Mouse (Mus musculus) mature B cell (primary cell): Measurements from ENCODE around the gene Hydin.
"Not testable (repeated sequence)": the region's sequence is repeated elsewhere in the genome, so short reads cannot be mapped to it uniquely, and the experiment has no call there.

Experiments
- in situ Hi-C: fragments of 300-500 bp; cut with MboI; formaldehyde crosslinking; loops from 2 replicates; pipeline ENCODE4 v1.14.3; 2019

Hydin gene

DNA sequence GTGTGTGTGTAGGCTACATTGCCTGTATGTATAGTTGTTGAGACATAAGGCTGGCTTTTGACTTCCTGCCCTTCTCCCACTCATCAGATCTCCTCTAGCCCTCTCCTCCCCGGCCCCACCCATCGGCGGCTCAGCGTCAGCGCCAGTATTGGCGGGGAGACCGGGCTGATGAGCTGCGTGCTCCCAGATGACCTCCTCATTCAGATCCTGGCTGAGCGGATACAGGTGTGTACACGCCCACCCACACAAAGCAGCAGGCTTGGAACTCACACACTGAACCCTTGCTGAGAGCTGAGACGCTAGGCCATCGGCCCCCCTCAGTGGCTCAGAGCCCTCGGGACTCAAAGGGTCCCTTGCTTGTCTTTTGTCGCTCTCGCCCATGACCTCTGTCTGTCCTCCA, 256.2 kb downstream of the Hydin start:
- in situ Hi-C loops = no loop called here

DNA sequence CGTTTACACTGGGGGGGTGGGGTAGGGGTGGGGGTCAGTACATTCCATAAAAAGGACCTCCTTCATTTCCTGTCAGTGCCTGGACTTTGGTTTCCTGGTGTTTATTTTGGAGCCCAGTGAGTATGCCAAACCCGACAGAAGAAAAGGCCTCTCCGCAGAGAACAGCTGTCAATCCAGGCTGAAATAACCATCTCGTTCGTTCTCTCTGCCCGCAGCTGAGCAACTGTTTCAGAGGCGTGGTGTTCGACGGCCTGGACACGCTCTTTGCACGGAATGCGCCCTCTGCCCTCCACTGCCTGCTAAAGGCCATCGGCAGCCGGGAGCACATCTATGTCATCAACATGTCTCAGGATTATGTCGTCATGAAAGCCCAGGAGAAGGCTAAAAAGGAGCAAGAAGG, 258.5 kb downstream of the Hydin start:
- in situ Hi-C loops = no loop called here

DNA sequence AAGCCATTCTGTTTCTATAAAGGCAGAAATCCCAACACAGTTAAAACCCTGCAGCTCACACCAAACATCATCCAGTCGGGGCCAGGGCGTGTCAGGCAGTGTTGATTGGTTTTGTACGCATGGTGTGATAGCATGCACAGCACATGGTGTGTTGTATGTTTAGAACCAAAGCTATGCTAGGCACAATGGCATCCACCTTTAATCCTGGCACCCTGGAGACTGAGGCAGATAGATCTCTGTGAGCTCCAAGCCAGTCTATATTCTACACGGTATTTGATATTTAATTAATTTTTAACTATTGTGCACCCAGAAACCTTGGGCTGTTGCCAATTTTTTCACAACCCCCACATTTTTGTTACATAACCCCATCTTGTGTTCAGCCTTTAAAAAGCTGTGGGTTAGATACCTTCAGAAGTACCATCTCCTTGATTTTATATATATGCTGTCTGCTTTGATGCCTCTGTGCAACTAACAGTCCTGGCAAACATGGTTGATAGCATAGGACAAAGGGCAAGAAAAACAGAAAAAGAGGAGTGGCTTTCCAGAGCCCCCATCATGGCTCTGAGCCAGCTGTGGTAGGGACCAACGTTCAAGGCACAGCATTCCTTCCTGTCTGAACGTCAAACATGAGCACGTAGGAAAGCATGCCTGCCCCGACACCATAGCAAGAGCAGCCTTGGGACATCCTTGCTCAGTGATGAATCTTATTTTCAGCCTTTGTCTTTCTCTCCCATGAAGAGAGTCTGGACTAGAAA, 263.4 kb downstream of the Hydin start:
- in situ Hi-C loops = no loop called here

DNA sequence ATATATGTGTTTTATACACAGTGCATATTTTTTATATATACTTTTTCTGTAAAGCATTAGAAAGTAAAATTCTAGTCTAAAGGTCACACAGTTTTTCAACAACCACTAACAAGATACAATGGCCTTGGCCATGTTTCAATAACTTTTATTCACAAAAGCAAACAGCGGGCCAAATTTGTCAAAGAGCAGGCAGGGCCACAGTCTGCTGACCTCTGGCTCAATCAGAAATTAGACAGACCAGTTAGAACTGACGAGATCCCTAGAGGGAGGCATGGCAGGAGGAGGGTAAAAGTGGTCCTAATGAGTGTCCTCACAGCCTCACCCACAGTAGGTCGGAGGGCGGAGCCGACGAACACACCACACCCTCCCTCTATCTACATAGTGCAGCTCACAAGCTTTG, 267.0 kb downstream of the Hydin start:
- in situ Hi-C loops = no loop called here

DNA sequence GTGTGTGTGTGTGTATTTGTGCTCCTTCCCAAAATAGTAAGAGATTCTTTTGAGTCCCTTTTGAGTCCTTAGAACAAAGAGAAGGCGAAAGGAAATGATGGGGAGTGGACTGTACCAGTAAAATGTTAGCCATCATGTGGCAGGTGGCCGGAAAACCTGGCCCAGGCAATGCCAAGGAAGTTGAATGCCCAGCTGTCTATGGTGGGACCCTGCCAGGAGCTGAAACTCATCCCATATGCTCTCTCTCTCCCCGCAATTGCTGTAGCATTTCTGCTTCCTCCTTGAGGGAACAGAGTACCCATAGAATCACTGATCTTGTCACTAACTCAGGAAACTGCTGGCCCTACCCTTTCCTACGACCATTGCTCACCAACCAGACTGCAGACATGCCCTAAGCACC, 271.1 kb downstream of the Hydin start:
- in situ Hi-C loops = no loop called here

DNA sequence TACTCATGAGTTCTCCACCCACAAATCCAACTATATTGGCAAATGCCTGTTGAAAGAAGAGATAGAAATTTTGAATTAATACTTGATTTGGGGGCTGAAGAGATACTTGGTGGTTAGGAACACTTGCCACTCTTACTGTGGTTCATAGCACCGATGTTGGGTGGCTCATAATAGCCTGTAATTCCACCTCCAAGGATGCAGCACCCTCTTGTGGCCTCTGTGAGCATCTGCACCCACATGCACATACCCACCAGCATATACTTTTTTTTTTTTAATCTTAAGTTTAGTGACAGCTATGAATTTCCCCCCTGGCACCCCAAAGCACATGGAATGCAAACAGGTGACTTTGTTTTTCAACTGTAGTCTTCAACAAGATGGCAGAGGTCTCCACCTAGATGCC, 283.6 kb downstream of the Hydin start:
- in situ Hi-C loops = no loop called here

DNA sequence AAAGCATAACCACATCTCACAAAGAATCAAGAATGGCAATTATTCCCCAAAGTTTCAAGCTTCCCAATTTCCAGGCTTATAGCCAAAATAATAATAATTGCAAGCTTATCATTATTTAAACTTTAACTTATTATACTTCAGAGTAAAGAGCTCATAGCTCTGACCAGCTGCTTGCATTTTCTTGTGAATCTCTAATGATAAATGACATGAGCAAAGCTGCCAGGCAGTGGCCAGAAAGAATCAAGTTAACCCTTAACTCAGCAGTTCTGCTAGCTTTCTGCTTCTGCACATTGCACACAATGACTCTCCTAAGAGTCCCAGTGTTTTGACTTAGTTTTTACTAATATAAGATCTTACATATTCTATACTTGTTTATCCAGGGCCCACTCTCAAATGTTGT, 285.3 kb downstream of the Hydin start:
- in situ Hi-C loops = not testable (repeated sequence)

DNA sequence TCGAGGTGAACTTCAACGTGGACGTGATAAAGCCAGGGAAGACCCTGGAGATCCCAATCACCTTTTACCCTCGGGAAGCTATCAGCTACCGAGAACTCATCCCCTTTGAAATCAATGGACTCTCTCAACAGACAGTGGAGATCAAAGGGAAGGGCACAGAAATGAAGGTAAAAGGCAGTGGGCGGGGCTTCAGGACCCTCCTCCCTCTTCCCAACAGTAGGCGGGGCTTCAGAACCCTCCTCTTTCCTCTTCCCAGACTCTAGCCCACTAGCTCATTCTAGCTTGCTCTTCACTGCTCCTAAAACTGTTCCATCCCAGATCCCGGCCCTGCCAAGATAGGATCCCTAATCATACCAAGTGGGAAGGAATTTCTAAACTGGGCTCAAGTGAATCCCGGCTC, 325.9 kb downstream of the Hydin start:
- in situ Hi-C loops = no loop called here

DNA sequence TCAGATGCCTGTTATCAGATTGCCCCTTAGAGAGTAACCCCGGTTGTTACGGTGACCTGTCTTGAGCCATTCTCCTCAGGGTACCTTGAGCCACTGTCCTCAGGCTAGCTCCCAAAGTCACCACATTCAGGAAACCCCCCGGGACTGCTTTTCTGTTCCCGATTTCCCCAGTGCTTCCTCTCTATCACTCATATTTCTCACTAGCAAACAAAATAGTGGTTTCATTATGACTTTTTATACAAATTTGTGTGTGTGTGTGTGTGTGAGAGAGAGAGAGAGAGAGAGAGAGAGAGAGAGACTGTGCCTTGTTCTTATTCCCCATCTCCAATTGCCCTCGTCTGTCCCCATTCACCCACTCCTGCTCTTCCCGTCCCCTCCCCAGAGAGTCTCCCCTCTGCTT, 327.4 kb downstream of the Hydin start:
- in situ Hi-C loops = no loop called here

DNA sequence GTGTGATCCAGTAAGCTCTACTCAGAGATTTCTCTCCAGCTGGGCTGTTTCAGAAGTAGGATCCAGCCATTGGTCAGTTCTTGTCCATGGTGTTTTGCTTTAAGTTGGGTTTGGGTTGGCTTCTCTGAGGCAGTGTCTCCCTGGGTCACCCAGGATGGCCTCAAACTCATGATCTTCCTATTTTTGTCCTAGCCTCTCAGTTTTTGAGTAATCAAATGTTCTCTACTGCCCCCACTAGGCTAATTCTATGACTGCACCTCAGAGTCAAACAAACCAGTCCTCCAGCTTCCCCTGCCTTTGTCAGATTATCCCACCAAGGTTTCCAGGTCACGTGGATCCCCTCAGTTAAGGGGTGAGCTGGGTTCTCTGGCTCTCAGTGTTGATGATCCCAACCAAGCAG, 337.8 kb downstream of the Hydin start:
- in situ Hi-C loops = no loop called here

DNA sequence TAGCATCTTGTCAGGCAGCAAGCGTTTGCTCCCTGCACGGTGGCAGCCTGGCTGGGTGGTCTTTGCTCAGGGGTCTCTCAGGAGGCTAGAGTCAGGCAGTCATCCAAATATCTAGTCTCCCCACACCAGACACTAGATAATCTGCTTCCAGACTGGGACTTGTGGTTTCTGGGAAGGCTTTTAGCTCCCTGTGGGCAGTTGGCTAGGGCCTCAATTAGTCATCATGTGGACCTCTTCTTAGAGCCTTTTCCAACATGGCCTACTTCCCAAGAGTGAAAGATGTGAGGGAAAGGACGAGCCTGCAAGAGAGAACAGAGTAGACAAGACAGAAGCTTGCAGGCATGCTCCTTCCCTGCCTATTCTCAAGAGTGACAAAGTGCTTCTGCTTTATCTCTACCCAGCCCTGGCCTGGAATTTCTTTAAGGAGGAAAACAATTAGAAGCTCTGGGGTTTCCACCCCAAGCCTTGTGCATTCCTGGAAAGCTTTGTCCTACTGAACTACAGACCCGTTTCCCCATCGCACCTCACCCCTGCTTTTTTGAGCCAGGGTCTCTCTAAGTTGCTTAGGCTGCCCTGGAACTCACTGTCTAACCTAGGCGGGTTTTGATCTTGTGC, 338.7 kb downstream of the Hydin start:
- in situ Hi-C loops = no loop called here

DNA sequence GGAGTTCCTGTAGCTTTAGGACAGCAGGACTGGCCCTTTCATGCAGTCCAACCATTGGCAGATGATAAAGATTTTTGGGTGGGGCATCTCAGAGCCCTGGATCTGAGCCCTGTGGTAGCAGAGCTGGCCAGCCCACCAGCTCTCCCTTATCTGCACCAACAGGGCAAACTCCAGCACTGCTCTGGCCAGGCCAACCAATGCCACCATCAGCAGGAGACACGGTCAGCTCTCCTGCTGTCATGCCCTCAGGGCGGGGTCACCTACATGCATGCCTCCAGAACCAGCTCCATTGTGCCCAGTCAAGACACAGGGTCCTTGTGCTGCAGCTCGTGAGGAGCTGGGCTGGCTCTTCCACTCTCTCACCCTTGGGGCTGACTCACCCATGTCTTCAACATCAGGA, 349.0 kb downstream of the Hydin start:
- in situ Hi-C loops = no loop called here

DNA sequence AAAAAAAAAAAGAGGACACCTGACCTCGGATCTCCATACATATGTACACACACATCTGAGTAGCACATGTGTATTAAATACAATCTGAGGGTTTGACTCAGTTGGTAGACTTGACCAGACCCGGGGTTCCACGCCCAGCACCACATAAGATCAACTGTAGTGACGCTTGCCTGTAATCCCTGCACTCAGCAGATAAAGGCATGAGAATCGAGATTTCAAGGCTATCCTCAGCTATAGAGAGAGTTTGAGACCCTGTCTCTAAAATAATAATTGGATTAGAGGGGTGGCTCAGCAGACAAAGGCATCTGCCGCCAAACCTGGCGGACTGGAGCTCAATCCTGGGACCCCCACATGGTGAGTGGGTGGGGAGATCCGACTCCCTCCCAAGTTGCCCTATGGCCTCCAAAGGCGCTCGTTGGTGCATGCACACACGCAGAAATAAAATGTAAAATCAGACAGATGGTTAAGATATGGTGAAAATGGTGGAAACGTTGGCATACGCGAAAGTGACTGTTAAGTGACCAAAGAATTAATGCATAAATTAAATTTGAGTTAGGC, 351.1 kb downstream of the Hydin start:
- in situ Hi-C loops = no loop called here

DNA sequence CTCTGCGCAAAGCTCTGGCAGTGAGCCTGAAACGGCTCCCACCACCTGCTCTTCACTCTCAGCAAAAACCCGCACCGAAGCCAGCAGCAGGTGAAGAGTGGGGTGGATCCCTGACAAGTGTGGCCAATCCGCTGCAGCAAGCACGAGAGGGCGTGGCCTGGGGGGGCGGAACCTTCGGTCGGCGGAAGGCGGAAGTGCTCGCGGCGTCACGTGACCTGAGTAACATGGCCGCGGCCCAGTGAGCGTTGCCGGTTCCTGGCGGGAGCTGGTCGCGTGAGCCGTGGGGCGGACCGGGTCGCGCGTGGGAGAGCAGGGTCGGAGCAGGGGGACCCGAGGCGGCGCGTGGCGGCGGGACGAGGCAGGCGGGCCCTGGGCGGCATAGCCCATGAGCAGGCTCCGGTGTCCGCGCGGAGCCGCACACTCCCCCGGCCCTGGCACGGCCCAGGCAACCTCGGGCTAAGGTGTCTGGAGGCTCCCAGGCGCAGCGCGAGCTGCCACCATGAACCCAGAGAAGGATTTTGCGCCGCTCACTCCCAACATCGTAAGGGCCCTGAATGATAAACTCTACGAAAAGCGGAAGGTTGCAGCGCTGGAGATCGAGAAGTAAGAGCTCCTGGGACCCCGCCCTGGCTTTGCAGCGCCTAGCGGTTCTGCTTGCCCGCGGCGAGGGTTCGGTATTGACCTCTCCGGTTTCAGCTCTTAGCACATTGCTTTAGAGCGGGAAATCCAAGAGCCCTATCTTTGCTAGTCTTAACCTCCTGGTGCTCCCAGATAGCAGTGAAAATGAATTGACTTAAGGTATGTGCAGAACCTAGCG, 351.8 kb downstream of the Hydin start, which contains the start of gene Vac14:
Vac14 (plus strand) TSS at position 195 of the 817 bp plus-strand sequence.
- in situ Hi-C loops = no loop called here

DNA sequence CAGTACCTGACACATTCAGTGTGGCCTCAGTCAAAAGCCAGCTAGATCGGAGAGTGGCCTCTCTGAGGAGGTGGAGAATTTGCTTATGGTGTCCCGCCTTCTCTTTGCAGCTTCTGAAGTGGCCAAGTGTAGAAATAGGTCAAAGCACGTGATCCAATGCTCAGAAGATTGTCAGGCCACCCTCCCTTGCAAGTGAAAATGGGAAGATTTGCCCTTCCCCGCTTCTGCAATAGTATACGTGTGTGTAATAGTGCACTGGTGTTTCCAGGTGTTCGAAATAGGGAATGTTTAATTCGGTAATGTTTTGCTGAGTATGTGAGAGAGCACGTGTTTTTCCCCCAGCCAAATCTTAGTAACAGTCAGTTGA, 352.4 kb downstream of the Hydin start:
- in situ Hi-C loops = no loop called here

DNA sequence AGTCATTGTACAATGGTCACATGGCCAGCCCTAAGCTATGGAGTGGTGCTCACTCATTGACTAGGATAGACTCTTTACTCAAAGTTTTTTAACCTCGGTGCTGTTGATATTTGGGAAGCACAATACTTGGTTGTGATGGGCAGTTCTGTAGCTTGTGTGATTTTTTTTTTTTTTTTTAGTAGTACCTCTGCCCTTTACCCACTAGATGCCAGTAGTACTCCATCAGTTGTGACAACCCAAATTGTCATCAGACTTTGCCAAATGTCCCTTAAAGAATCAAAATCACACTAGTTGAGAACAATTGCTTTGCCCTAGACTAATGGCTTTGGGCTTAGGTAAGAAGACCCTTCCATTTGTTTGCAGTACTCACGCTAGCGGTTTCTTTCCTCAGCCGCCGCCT, 353.1 kb downstream of the Hydin start:
- in situ Hi-C loops = no loop called here

DNA sequence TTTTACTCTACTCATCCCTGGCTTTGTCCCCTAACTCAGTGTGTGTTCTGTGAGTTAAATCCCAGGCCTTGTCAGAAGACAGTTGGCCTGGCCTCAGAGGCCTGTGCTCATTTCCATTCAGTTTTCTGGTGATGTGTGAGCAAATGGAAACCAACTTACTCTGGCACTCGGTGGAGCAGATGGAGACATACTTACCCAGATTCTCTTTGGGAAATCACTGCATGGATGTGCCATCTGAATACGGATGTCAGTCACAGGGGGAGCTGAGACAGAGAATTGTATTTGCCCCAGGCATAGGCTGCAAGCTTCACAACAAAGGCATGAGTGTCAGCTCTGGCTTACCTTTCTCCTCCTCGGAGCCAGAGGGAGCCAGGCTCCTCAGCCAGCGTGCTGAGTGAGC, 359.7 kb downstream of the Hydin start:
- in situ Hi-C loops = no loop called here

DNA sequence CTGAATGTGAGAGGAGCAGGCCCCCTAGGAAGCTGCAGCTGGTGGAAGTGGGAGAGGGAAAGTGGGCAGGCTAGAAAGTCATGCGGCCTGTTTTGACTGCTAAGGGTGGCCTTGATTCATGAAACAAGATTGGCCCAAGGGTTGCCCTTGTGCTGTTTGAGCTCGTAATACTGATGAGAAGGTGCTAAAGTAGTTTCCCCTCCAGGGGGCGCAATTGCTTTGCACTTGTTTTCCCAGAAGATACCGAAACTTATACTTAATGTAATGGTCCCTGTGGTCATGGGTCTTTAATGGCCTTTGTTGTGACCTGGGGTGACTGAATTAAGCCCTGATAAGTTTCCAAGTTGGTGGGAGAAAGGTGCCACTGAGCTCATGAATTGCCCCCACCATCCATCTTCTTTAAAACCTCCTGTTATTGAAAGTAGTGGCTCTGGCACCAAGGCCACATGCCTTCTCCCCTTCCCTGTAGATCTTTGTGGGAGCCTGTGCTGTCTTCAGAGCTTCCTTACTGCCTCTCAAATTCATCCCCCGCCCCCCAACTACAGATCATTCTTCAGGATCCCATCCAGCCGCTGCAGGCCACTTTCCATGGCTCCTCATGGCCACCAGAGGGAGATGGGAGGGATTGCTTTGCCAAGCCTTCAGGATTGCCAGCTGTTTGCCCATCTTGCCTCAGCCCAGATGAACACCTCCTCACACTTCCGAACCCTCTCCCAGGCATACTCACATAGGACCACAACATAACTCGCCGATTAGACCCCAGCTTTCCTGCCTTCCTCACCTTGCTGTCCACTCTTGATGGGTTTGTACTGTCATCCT, 362.7 kb downstream of the Hydin start:
- in situ Hi-C loops = no loop called here

DNA sequence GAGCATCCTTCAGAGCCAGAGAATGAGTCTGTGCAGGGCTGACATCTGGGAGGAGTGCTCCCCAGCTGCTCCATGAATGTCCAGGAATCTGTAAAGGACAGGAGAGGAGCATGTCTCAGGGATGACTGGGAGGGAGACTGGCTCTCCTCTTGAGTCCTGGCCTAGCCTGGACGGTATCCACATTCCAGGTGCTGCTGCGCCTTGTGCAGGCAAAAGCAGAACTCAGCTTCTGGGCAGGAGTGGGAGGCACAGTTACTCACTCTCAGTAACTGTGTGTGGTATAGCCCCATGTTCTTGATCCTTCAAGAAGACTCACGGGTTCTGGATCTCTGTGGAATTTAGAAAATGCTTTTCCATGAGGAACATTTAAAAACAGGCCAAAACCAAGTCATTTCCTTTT, 363.3 kb downstream of the Hydin start:
- in situ Hi-C loops = no loop called here

DNA sequence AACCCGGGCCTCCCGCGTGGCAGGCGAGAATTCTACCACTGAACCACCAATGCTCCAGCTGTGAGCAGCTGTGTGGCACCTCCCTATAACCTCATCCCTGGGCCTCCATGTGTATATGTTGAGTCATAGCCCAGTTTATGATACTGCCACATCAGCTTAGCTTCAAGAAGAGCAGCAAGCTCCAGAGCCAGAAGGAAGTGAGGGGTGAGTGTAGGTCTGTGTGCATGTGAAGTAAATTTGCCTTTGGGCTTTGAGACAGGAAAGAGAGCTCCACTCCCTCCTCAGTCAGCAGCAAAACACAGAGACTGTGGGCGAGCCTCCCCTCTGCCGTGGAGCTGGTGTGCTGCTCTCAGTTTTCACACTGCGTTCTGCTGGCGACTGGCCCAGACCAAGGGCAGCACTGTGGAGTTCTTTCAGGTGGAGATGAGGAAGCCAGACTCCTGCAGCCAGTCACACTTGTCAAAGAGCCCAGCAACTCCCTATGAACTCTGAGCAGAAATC, 363.8 kb downstream of the Hydin start:
- in situ Hi-C loops = no loop called here

DNA sequence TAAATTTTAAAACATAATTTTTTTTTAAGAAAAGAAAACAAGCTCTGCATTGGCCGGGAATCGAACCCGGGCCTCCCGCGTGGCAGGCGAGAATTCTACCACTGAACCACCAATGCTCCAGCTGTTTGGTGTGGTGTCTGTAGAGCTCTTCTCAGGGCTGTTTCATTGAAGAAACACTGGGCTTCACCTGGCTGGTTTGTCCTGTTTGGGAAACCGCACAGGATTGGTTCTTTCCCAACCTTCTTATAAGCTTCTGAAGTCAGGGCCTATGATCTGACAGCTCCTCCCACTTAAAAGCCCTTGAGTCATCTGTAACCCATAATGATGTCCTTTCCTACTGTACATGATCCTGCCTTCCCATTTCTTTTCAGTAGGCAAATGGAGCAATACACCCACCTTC, 364.4 kb downstream of the Hydin start:
- in situ Hi-C loops = no loop called here

DNA sequence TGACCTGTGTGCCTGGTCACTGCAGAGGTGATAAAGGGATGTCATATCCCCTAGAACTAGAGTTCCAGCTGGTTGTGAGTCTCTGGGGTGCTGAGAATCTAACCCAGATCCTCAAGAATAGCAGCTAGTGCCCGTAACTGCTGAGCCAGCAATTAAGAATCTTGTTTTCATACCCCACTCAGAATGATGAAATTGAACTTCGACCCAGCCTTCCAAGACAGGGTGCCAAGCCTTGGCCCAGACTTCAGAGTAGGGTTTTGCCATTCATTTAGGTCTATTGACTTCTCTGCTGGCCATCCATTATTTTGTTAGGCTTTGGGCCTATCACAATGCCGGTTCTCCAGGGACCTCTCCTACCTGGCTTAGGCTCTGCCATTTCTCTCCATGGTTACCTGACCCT, 367.0 kb downstream of the Hydin start:
- in situ Hi-C loops = no loop called here
